Mouse (Mus musculus): ENCODE measurements at regions not wholly inside any gene's neighbourhood (a gene's known extent, or its start where the extent isn't known, plus 50 kb on each side); places are given as distances from the start of the nearest gene placed in this dataset.

DNA sequence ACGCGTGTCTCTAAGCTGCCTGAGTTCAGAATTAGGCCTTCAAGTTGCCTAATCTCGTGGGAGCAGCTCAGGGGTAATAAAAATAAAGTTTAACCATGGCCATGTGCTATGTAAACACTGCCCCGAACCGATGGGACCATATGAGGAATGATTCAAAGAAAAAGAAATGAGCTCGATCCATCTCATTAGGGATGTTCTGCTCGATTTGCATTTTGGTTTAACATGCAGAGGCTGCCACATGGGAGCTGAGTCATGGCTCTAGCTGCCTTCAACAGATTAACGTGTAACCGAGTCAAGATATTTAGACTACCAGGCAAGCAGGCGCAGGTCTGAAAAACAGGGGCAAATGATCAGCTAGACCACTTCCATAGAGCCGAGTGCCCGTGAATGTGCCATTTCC lies 323.8 kb upstream of the Tmpo start:
- no peak for DNase-seq (ENCODE audit: low spot score)
- no peak for ATAC-seq (ENCODE audit: low FRiP score, low read depth)
- 55% methylated on average over 12 of the region's 12 CpGs for WGBS
- Histone ChIP-seq H3K9me3 (ENCODE audit: control insufficient read depth, low read length) (no peaks in the 10 kb centered on the region), H3K36me3 (ENCODE audit: control insufficient read depth, insufficient read depth, low read length) (no peaks in the 10 kb centered on the region), H3K9ac (ENCODE audit: low read depth, low read length, severe bottlenecking) (no peak overlapping the region), H3K4me3 (replicated peaks; ENCODE audit: low read length) (no peak overlapping the region), H3K4me2 (replicated peaks; ENCODE audit: low read depth, low read length, severe bottlenecking) (no peak overlapping the region), H3K27ac (replicated peaks; ENCODE audit: low read depth, low read length) (no peak overlapping the region), H3K27me3 (ENCODE audit: control insufficient read depth, insufficient read depth, low read length) (no peaks in the 10 kb centered on the region), H3K4me1 (ENCODE audit: control insufficient read depth, insufficient read depth, low read length) (no peaks in the 10 kb centered on the region)
- TF ChIP-seq POLR2A (IDR thresholded peaks at IDR 0.05; ENCODE audit: borderline replicate concordance, extremely low read depth, insufficient read depth, insufficient read length): no peak

DNA sequence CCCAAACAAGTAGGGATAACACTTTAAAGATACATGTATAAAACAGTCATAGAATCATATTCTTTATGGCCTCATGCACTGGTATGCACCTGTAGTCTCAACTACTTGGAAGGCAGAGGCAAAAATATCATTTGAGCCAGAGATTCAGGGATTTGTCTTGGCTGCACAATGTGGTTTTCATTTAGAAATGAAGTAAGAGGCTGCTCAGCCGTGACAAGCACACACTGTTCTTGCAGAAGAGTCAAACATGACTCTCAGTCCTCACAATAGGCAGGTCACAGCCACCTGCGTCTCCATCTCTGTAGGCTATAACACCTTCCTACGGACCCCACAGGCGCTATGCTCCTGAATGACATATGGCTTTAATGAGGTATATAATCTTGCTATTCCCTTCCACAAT lies 317.4 kb upstream of the Tmpo start:
- 50% methylated on average over 4 of the region's 4 CpGs for WGBS
- DNase-seq (ENCODE audit: low spot score): no peak
- Histone ChIP-seq H3K9ac (ENCODE audit: low read depth, low read length, severe bottlenecking) (no peak overlapping the region), H3K36me3 (ENCODE audit: control insufficient read depth, insufficient read depth, low read length) (no peaks in the 10 kb centered on the region), H3K9me3 (ENCODE audit: control insufficient read depth, low read length) (no peaks in the 10 kb centered on the region), H3K27me3 (ENCODE audit: control insufficient read depth, insufficient read depth, low read length) (no peaks in the 10 kb centered on the region), H3K27ac (replicated peaks; ENCODE audit: low read depth, low read length) (no peak overlapping the region), H3K4me2 (replicated peaks; ENCODE audit: low read depth, low read length, severe bottlenecking) (no peak overlapping the region), H3K4me1 (ENCODE audit: control insufficient read depth, insufficient read depth, low read length) (no peaks in the 10 kb centered on the region), H3K4me3 (replicated peaks; ENCODE audit: low read length) (no peak overlapping the region)
- no peak for TF ChIP-seq POLR2A (IDR thresholded peaks at IDR 0.05; ENCODE audit: borderline replicate concordance, extremely low read depth, insufficient read depth, insufficient read length)
- no peak for ATAC-seq (ENCODE audit: low FRiP score, low read depth)

DNA sequence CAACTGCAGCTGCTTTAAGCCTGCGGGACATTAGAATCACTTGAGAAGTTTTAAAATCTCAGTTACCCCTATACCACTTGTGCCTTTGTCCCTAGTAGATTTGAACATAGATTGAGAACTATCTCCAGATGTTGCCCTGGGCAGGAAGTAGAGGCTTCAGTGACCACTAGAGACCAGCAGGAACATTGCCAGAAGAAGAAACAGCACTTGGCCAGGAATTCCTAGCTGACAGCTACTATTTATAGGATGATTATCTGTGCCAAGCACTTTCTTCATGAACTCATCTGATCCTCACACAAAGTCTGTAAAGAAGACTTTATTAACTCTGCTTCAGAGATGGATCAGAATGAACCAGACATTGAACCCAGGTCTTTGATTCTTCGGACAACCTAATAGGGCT lies 283.6 kb upstream of the Tmpo start:
- WGBS: 87% methylated on average over 2 of the region's 2 CpGs
- peak; percentile 42 for DNase-seq (ENCODE audit: low spot score)

DNA sequence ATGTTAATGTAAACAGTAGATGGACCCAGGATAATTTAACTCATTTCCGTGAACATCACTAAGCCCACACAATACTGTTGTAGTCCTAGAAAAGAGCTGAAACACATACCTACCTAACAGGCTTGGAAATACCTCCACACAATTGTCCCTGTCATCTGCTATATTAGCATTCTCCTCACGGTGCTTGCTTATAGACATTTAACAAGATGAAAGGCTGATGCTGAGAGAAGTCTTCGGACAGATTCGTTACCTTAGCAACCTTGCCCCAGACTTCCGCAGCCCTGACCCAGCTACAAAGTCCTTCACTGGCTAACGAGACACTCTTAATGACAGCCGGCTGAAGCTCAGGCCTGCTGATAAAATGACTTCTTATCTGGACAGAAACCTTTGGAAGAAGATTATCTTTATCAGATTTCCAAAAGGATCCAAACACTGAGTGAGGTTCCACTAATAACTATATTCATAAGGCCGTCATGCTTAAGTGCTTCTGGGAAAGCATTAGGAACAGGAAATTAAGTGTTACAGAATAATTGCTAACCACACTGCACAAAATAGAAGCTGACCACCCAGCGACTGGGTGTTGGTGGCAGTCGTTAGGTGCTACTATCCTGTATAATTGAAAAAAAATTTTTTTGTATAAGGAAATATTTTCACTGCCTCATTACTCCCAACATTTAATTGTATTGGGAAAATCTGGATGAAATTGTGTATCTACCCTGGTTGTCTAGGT lies 267.0 kb upstream of the Tmpo start:
- 30% methylated on average over 10 of the region's 10 CpGs for WGBS
- DNase-seq (ENCODE audit: low spot score) (no peak), ATAC-seq (ENCODE audit: low FRiP score, low read depth) (no peak)
- Histone ChIP-seq H3K4me2 (replicated peaks; ENCODE audit: low read depth, low read length, severe bottlenecking) (no peak overlapping the region), H3K9me3 (ENCODE audit: control insufficient read depth, low read length) (no peaks in the 10 kb centered on the region), H3K36me3 (ENCODE audit: control insufficient read depth, insufficient read depth, low read length) (no peaks in the 10 kb centered on the region), H3K27me3 (ENCODE audit: control insufficient read depth, insufficient read depth, low read length) (no peaks in the 10 kb centered on the region), H3K4me1 (ENCODE audit: control insufficient read depth, insufficient read depth, low read length) (no peaks in the 10 kb centered on the region), H3K9ac (ENCODE audit: low read depth, low read length, severe bottlenecking) (no peak overlapping the region), H3K27ac (replicated peaks; ENCODE audit: low read depth, low read length) (no peak overlapping the region), H3K4me3 (replicated peaks; ENCODE audit: low read length) (no peak overlapping the region)
- TF ChIP-seq POLR2A (IDR thresholded peaks at IDR 0.05; ENCODE audit: borderline replicate concordance, extremely low read depth, insufficient read depth, insufficient read length): no peak

More for the DNA sequence above, 283.6 kb upstream of the Tmpo start:
- no peak overlapping the region for H3K4me2 ChIP-seq (replicated peaks; ENCODE audit: low read depth, low read length, severe bottlenecking)
- no peak overlapping the region for H3K4me3 ChIP-seq (replicated peaks; ENCODE audit: low read length)
- TF ChIP-seq POLR2A (IDR thresholded peaks at IDR 0.05; ENCODE audit: borderline replicate concordance, extremely low read depth, insufficient read depth, insufficient read length): no peak
- H3K27me3 ChIP-seq (ENCODE audit: control insufficient read depth, insufficient read depth, low read length): no peaks in the 10 kb centered on the region
- H3K9me3 ChIP-seq (ENCODE audit: control insufficient read depth, low read length): no peaks in the 10 kb centered on the region
- no peak for ATAC-seq (ENCODE audit: low FRiP score, low read depth)
- H3K27ac ChIP-seq (replicated peaks; ENCODE audit: low read depth, low read length): no peak overlapping the region
- H3K4me1 ChIP-seq (ENCODE audit: control insufficient read depth, insufficient read depth, low read length): peaks cover 3% of the 10 kb centered on the region; the same call in 1 of the 2 replicates
- H3K36me3 ChIP-seq (ENCODE audit: control insufficient read depth, insufficient read depth, low read length): no peaks in the 10 kb centered on the region
- H3K9ac ChIP-seq (ENCODE audit: low read depth, low read length, severe bottlenecking): no peak overlapping the region

DNA sequence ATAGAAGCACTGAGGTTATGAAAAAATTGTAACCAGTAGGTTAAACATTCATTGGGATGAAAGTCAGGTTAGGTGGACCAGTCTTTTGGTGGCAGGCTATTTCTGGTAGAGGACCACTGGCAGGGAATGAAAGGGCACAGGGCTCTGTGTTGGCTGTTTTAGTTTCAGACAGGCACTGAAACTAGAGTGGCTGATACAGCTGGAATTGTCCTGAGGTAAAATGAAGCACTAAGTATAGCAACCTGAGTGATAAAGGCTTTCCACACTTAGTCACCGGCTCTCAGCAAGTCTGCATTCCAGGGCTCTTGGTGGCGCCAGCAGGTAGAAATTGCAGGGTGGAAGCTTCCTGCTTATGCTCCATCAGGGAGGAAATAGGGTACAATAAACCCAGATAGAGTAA lies 262.2 kb upstream of the Tmpo start:
- H3K36me3 ChIP-seq (ENCODE audit: control insufficient read depth, insufficient read depth, low read length): no peaks in the 10 kb centered on the region
- WGBS: 50% methylated on average over 2 of the region's 2 CpGs
- H3K9me3 ChIP-seq (ENCODE audit: control insufficient read depth, low read length): no peaks in the 10 kb centered on the region
- no peak overlapping the region for H3K27ac ChIP-seq (replicated peaks; ENCODE audit: low read depth, low read length)
- H3K9ac ChIP-seq (ENCODE audit: low read depth, low read length, severe bottlenecking): no peak overlapping the region
- H3K4me3 ChIP-seq (replicated peaks; ENCODE audit: low read length): no peak overlapping the region
- H3K4me2 ChIP-seq (replicated peaks; ENCODE audit: low read depth, low read length, severe bottlenecking): no peak overlapping the region
- DNase-seq (ENCODE audit: low spot score) (no peak), ATAC-seq (ENCODE audit: low FRiP score, low read depth) (no peak)
- no peak for TF ChIP-seq POLR2A (IDR thresholded peaks at IDR 0.05; ENCODE audit: borderline replicate concordance, extremely low read depth, insufficient read depth, insufficient read length)
- H3K27me3 ChIP-seq (ENCODE audit: control insufficient read depth, insufficient read depth, low read length): no peaks in the 10 kb centered on the region
- no peaks in the 10 kb centered on the region for H3K4me1 ChIP-seq (ENCODE audit: control insufficient read depth, insufficient read depth, low read length)

Measured in limb, embryonic 14.5 days (tissue).